Mouse (Mus musculus) megakaryocyte, embryonic 14.5 days (primary cell): ENCODE results near the gene Gm17482. TPM values are rescaled to one million over a fixed set of nuclear protein-coding genes. Genes with fewer than 3 reads are reported as not detected.

Experiments
- H3K27me3 ChIP-seq: replicated peaks from 2 replicates; pipeline ENCODE3; 2012; ENCODE audit warnings: inconsistent platforms
- H3K36me3 ChIP-seq: replicated peaks from 2 replicates; pipeline ENCODE3; 2012; ENCODE audit warnings: low read length, inconsistent platforms, mixed read lengths
- H3K4me1 ChIP-seq: 2 replicates; pipeline ENCODE4 v1.6.1; 2012; ENCODE audit warnings: inconsistent platforms
- H3K4me3 ChIP-seq: replicated peaks from 2 replicates; pipeline ENCODE3; 2012; ENCODE audit warnings: moderate library complexity, mild to moderate bottlenecking, inconsistent platforms
- H3K9me3 ChIP-seq: 2 replicates; pipeline ENCODE4 v1.6.1; 2012; ENCODE audit warnings: inconsistent platforms
- FLI1 ChIP-seq: IDR thresholded peaks from 2 replicates; pipeline ENCODE4 v1.6.1; 2012; ENCODE audit warnings: low read length, inconsistent platforms, mixed read lengths
- GATA1 ChIP-seq: IDR thresholded peaks from 3 replicates; pipeline ENCODE4 v1.6.1; 2012; ENCODE audit warnings: mixed read lengths, low read length, inconsistent platforms, borderline replicate concordance
- polyA plus RNA-seq: library from polyadenylated mRNA; stranded (reverse); fragments of >175 nt; gene quantifications from 2 replicates; pipeline ENCODE4 v1.2.3, GENCODE M21; 2012; ENCODE audit warnings: low replicate concordance; ENCODE audit not compliant: insufficient read depth

Gm17482 gene
- not detected in 2 replicates for polyA plus RNA-seq

DNA sequence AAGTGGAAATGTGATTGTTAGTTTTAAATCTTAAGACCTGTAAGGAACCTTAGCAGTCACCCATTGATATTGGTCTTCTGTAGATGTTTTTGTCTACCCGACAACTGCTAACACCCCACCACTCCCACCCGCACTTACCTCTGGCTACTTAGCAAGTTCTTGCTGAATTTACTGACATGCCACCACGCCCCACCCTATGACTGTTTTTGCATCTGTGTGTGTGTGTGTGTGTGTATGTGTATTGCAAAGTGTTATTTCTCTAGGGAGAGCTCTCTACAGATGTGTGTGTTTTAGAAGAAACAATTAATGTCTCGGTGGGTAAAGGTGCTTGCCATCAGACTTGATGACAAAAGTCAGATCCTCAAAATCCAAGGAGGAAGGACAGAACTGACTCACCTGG lies at the start of gene Gm17482:
Gm17482 (plus strand) TSS at position 301 of the 400 bp plus-strand sequence.
- H3K4me1 ChIP-seq: peaks cover 20% of the 10 kb centered on the region
- H3K4me3 ChIP-seq: no peak within 1 kb of the TSS
- no peaks in the 10 kb centered on the region for H3K9me3 ChIP-seq
- peaks cover 5% of the 10 kb centered on the region for H3K27me3 ChIP-seq
- H3K36me3 ChIP-seq: no peaks in the 10 kb centered on the region
- no peak for TF ChIP-seq GATA1
- no peak for TF ChIP-seq FLI1

DNA sequence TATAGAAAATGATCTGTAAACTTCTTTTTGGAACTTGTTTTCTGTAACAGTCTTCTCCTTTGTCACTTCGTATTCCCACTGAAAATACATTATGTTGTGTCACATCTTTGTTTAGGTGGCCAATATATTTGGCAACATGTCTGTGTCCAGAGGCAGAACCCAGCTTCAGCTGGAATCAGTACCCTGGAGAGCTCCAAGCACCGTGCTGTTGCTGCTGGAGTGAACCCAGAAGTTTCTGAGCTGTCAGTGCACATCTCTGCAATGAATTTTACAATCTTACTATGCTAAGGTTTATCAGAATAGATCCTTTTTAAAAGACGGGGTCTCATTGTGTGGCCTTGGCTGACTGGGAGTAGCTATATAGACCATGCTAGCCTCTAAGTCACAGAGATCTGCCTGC lies 48.3 kb upstream of the Gm17482 start:
- TF ChIP-seq FLI1: no peak
- TF ChIP-seq GATA1: no peak
- Histone ChIP-seq H3K36me3 (no peaks in the 10 kb centered on the region), H3K9me3 (no peaks in the 10 kb centered on the region), H3K27me3 (no peaks in the 10 kb centered on the region), H3K4me3 (no peak overlapping the region), H3K4me1 (no peaks in the 10 kb centered on the region; the same call in 1 of the 2 replicates)

DNA sequence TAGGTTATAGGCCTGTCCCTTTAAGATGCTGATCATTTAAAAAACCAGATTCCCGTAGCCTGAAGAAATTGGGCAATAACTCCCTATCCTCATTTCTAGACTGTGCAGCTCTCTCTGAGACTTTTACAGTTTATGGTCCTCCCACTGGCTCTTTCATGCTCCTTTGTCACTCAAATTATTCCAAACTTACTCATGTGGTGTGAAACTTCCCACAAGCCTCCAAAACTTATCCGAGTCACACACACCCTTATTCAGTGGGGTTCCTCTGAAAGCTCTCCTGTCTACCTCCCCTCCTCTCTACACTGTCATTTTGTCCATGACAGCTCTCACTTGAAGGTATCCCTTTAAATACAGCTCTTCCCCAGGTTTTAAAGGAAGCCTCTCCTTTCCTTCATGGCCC lies 46.0 kb upstream of the Gm17482 start:
- no peak for TF ChIP-seq FLI1
- no peak for TF ChIP-seq GATA1
- Histone ChIP-seq H3K27me3 (no peaks in the 10 kb centered on the region), H3K4me3 (no peak overlapping the region), H3K4me1 (no peaks in the 10 kb centered on the region), H3K9me3 (no peaks in the 10 kb centered on the region), H3K36me3 (no peaks in the 10 kb centered on the region)

DNA sequence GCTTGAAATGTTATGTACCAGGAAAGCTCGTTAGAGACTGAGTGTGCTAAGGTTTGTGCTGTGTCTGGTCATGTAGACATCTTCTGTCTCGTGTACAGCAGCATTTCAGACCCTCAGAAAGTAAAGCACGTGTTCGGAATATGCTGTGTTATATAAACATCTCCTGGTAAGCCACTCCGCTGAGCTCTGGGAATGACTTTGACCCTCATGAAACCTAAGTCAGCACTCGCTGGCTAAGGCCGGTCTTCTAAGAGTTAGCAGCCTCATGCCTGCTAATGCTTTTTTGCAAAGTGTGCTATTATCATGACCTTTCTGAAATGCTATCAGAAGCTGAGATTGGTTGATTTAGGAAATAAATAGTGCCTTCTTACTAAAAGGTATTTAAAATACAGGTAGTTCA lies 36.0 kb upstream of the Gm17482 start:
- Histone ChIP-seq H3K9me3 (no peaks in the 10 kb centered on the region), H3K27me3 (peaks cover 2% of the 10 kb centered on the region), H3K36me3 (no peaks in the 10 kb centered on the region), H3K4me3 (no peak overlapping the region), H3K4me1 (peaks cover 8% of the 10 kb centered on the region; the same call in 1 of the 2 replicates)
- no peak for TF ChIP-seq FLI1

DNA sequence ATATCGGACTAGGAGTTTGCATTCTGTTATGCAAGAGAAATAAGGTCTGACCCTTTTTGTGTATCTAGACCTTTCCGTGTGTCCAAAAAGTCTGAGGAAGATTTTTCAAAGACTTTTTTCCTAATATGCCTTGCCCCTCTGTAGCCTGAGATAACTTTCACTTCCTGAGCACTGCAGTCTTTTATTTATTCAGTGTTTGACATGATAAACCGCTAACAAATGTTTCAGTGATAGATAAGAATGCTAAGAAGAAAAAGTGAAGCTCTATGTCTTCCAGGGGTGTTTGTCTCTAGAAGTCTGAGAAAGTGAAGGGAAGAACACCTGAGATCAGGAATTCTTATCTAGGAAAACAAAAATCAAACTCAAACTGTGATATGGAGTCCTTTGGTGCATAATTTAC lies 26.4 kb upstream of the Gm17482 start:
- Histone ChIP-seq H3K9me3 (no peaks in the 10 kb centered on the region; the same call in 1 of the 2 replicates), H3K4me3 (no peak overlapping the region), H3K27me3 (peaks cover 2% of the 10 kb centered on the region), H3K36me3 (no peaks in the 10 kb centered on the region), H3K4me1 (no peaks in the 10 kb centered on the region)
- TF ChIP-seq GATA1: no peak
- TF ChIP-seq FLI1: no peak

DNA sequence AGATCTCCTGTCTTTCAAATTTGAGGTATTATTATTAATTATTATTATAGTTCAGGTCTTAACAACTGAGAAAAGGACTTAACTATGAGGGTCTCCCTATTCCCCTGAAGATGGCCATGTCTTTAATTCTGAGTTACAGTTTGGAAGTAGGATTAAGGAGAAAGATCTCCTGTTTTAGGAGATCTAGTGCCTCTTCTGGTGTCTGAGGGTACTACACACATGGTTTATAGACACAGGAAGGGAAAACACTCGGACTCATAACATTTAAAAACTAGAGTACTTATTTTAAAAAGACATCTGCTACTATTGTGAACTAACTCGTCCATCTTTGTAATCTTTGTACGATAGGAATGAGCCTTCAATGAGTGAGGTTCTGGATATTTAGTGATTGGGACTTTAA lies 24.1 kb upstream of the Gm17482 start:
- TF ChIP-seq FLI1 (no peak), GATA1 (no peak)

DNA sequence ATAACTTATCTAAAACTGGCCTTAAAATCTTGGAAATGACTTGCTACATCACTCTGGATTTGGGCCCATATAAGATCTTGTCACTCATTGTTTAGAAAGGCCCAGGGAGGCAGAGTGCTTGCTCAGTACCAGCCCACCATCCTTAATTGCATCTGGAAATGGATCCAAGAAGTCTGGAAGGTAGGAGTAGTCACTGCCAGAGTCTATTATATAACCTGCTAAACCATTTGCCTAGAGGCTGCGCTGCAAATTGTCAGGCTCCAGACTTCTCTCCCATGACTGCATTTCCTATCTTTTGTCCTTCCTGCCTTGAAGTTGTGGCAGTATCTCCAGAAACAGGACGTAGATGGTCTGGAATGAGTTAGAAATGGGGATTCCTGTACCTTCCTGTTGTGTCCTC lies 17.0 kb upstream of the Gm17482 start:
- no peak overlapping the region for H3K4me3 ChIP-seq
- no peaks in the 10 kb centered on the region for H3K36me3 ChIP-seq
- no peak for TF ChIP-seq GATA1
- no peak for TF ChIP-seq FLI1
- peaks cover 34% of the 10 kb centered on the region for H3K27me3 ChIP-seq
- H3K9me3 ChIP-seq: peaks cover 9% of the 10 kb centered on the region
- peaks cover 8% of the 10 kb centered on the region for H3K4me1 ChIP-seq

More for the DNA sequence above, 24.1 kb upstream of the Gm17482 start:
- Histone ChIP-seq H3K9me3 (no peaks in the 10 kb centered on the region; the same call in 1 of the 2 replicates), H3K36me3 (no peaks in the 10 kb centered on the region), H3K4me3 (no peak overlapping the region), H3K4me1 (no peaks in the 10 kb centered on the region), H3K27me3 (no peaks in the 10 kb centered on the region)

DNA sequence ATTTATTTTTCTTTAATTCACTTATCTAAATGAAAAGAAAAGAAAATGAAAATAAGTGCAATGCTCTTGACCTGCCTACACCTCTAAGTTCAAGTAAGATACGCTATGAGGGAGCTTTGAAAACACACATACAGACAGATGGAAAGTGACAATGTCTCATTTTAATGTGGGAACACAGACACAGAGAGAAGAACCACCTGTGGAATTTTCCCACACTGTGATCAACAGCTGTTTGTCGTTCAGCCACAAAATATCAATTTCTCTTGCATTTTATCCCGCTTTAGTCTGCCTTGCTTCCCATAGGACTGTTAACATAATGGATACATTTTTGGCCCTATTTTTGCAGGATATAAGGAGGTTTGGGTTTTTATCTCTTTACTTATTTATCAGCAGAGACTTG lies 16.3 kb upstream of the Gm17482 start:
- peaks cover 8% of the 10 kb centered on the region for H3K4me1 ChIP-seq

DNA sequence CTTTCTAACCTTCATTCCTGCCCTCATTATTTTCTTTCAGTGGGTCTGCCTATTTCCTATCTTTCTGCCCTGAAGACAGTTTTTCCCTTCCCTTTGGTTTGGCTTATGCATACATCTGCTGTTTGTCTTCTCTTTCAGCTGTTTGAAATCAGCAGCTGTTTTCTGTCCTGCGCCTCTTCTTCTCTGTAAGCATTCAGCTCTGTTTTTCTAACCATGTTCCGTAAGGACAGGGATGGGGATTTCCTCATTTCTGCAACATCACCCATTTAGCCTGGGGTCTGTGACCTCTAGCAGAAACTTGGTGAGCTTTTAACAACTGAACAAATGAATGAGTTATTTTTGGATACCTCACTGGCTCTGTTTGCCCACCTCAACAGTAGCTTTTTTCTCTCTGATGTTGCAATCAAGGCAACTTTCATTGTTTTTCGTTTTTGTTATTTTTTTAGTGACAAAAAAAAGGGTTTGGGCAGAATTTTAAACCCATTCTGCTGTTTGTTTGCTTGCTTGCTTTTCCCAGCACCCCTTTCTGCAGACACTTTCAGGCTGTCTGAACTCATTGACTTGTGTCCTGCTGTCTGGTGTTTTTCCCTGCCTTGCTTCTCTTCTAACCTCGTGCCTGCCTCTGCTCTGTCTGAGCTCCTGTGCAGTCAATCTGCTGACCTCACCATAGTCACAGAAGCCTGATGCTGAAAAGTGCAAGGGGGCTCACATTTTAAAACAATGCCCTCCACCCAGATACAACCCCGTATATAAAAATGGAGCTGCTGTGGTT lies 14.8 kb upstream of the Gm17482 start:
- no peaks in the 10 kb centered on the region for H3K36me3 ChIP-seq
- H3K27me3 ChIP-seq: peaks cover 37% of the 10 kb centered on the region
- H3K4me1 ChIP-seq: peaks cover 8% of the 10 kb centered on the region
- no peak overlapping the region for H3K4me3 ChIP-seq
- TF ChIP-seq FLI1 (no peak), GATA1 (no peak)
- H3K9me3 ChIP-seq: peaks cover 9% of the 10 kb centered on the region

More for the DNA sequence above, 16.3 kb upstream of the Gm17482 start:
- H3K4me3 ChIP-seq: no peak overlapping the region
- TF ChIP-seq FLI1 (no peak), GATA1 (no peak)
- no peaks in the 10 kb centered on the region for H3K36me3 ChIP-seq
- H3K9me3 ChIP-seq: peaks cover 9% of the 10 kb centered on the region
- H3K27me3 ChIP-seq: peaks cover 37% of the 10 kb centered on the region

DNA sequence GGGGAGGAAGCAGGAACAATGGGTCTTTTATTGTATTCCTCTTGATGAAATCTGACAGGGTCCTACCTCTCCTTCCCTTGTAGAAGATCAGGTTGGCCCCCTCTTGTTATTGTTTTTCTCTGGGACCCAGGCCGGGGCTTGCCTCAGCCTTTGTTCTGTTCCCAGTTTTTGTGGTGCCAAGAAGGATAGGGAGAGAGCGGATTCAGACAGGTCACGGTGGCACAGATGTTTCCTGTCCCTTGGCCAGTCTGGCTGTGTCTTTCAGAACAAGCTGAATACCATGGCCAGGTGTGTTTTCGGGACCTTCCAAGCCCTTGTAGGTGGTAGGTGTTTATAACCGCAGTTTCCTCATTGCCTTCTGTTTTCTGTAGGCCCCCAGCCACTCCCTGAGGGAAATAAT lies 14.0 kb upstream of the Gm17482 start:
- H3K4me3 ChIP-seq: no peak overlapping the region
- TF ChIP-seq GATA1 (no peak), FLI1 (no peak)
- no peaks in the 10 kb centered on the region for H3K36me3 ChIP-seq
- peaks cover 8% of the 10 kb centered on the region for H3K4me1 ChIP-seq
- H3K9me3 ChIP-seq: peaks cover 9% of the 10 kb centered on the region
- H3K27me3 ChIP-seq: peaks cover 38% of the 10 kb centered on the region
